Mouse (Mus musculus): ENCODE results near the gene Abcd3.

DNA sequence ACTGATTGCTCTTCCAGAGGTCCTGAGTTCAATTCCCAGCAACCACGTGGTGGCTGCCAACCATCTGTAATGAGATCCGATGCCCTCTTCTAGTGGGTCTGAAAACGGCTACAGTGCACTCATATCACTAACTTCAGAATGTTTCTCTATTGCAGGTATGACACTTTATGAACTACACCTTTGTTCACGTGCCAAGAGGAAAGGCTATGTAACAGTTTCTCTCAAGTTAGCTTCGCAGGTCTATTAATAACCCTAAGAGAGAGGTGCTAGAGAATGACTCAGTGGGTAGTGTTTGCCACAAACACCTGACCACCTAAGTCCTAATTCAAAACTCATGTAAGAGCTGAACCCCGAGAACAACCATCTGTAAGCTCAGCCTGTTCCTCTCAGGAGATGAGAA lies 32.1 kb downstream of the Abcd3 start:
- no peak for TF ChIP-seq ZNF384 (IDR thresholded peaks at IDR 0.05; ENCODE audit: low read depth, low read length)
- no peak for TF ChIP-seq CHD2 (IDR thresholded peaks at IDR 0.05; ENCODE audit: low read depth, low read length)

Measured in ES-E14 (cell line).